Mouse (Mus musculus) G1E (cell line): ENCODE data around the gene Gm21981. TPM values are rescaled to one million over a fixed set of nuclear protein-coding genes. Genes with fewer than 3 reads are reported as not detected.
A peak's percentile ranks its signal among the peaks of the same experiment; 100 is the strongest.

Experiments used
- ATAC-seq: 2 replicates; pipeline ENCODE4 v1.8.0; 2016; ENCODE audit warnings: mild to moderate bottlenecking; ENCODE audit not compliant: insufficient number of reproducible peaks, poor library complexity, low FRiP score, severe bottlenecking; ENCODE audit errors: extremely low read depth
- DNase-seq: peaks from one replicate; pipeline ENCODE4 v3.0.0; 2012; ENCODE audit warnings: low spot score
- H3K27me3 ChIP-seq: 2 replicates; pipeline ENCODE4 v1.6.1; 2012; ENCODE audit warnings: mild to moderate bottlenecking, low read length, inconsistent platforms; ENCODE audit not compliant: insufficient read depth
- H3K36me3 ChIP-seq: replicated peaks from 2 replicates; pipeline ENCODE3; 2012; ENCODE audit warnings: mild to moderate bottlenecking, inconsistent platforms
- H3K4me1 ChIP-seq: 2 replicates; pipeline ENCODE4 v1.6.1; 2012; ENCODE audit warnings: low read depth, low read length, inconsistent platforms, mixed read lengths; ENCODE audit not compliant: insufficient read depth
- H3K4me3 ChIP-seq: 2 replicates; pipeline ENCODE4 v1.5.1; 2012; ENCODE audit warnings: low read depth, mild to moderate bottlenecking, inconsistent platforms, low read length, moderate library complexity, mixed read lengths
- H3K9me3 ChIP-seq: replicated peaks from 2 replicates; pipeline ENCODE4 v1.6.1; 2012; ENCODE audit warnings: inconsistent platforms
- CTCF ChIP-seq: IDR thresholded peaks from 2 replicates; pipeline ENCODE4 v1.5.1; 2012; ENCODE audit warnings: low read depth, low read length, inconsistent platforms, mixed read lengths
- GATA1 ChIP-seq: IDR thresholded peaks from 2 replicates; pipeline ENCODE4 v1.6.1; 2012; ENCODE audit warnings: borderline replicate concordance, low read length, inconsistent platforms, mixed read lengths
- GATA2 ChIP-seq: IDR thresholded peaks from 2 replicates; pipeline ENCODE4 v1.6.1; 2012; ENCODE audit warnings: low read depth, low read length, inconsistent platforms, borderline replicate concordance
- POLR2AphosphoS5 ChIP-seq: IDR thresholded peaks from 2 replicates; pipeline ENCODE4 v1.6.1; 2012; ENCODE audit warnings: low read depth, low read length, inconsistent platforms; ENCODE audit not compliant: insufficient replicate concordance
- TAL1 ChIP-seq: conservative IDR thresholded peaks from 2 replicates; pipeline ENCODE4 v1.6.1; 2012; ENCODE audit warnings: low read depth, low read length, inconsistent platforms, mixed read lengths
- polyA plus RNA-seq: library from polyadenylated mRNA; stranded (reverse); fragments of >175 nt; gene quantifications from 2 replicates; pipeline ENCODE4 v1.2.3, GENCODE M21; 2012
- total RNA-seq, 2 experiments: library from RNA; stranded (forward) in 1 of 2; stranded (reverse) in 1 of 2; fragments of 200-1000 nt in 1 of 2; fragments of >200 nt in 1 of 2; fragmentation: Nextera tagmentation in 1 of 2; gene quantifications; 2 replicates each; pipeline ENCODE4 v1.2.3; 2014 to 2017

Gm21981 gene
- total and polyA plus RNA-seq, 3 experiments: 0.44 to 0.71 TPM; not detected in 1

DNA sequence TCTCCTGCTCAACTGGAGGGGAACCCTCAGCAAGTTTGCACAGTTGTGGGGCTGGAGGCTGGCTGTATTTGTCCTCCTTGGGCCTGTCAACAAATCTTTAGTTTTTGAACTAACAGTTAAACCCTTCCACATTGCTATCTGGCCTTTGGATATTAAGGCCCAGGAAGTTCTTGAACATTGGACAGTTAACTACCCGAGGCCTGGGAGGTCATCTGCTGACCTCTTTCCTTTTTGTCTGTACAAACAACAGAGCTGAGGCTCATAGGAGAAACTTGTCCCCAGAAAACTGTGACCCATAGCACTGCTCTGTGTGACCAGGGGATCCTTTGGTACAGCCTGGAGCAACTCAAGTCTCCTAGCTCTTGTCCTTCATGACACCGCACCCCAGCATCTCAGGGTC lies 4.8 kb upstream of the Gm21981 start:
- peaks cover 42% of the 10 kb centered on the region for H3K27me3 ChIP-seq
- no peak for DNase-seq
- no peaks in the 10 kb centered on the region for H3K9me3 ChIP-seq
- H3K4me1 ChIP-seq: peaks cover 17% of the 10 kb centered on the region
- TF ChIP-seq POLR2AphosphoS5 (no peak), GATA1 (no peak), GATA2 (no peak), CTCF (no peak), TAL1 (no peak)
- no peak overlapping the region for H3K4me3 ChIP-seq
- H3K36me3 ChIP-seq: peaks cover 10% of the 10 kb centered on the region
- no peak for ATAC-seq

DNA sequence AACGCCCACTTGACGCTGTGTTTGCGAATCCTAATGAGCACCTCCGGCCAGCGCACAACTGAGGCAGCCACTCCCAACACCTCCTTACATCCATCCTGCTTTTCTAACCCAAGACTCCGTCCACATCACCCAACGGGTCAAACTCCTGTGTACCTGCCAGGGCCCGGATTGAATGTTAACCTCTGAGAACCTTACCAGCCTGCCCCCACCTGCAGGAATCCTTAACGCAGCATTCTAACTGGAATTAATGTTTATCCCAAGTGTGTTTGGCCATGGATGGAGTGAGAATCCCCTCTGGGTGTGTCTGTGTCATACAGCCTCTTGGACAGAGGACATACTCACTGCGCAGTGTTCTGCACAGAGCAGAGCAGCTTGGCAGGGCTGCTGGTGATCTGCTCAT lies 3.9 kb upstream of the Gm21981 start:
- DNase-seq (no peak), ATAC-seq (no peak)
- peaks cover 23% of the 10 kb centered on the region for H3K4me1 ChIP-seq
- TF ChIP-seq POLR2AphosphoS5 (no peak), GATA2 (no peak), CTCF (no peak), TAL1 (no peak)
- no peaks in the 10 kb centered on the region for H3K9me3 ChIP-seq
- H3K27me3 ChIP-seq: peaks cover 40% of the 10 kb centered on the region
- H3K4me3 ChIP-seq: no peak overlapping the region
- H3K36me3 ChIP-seq: peaks cover 16% of the 10 kb centered on the region

DNA sequence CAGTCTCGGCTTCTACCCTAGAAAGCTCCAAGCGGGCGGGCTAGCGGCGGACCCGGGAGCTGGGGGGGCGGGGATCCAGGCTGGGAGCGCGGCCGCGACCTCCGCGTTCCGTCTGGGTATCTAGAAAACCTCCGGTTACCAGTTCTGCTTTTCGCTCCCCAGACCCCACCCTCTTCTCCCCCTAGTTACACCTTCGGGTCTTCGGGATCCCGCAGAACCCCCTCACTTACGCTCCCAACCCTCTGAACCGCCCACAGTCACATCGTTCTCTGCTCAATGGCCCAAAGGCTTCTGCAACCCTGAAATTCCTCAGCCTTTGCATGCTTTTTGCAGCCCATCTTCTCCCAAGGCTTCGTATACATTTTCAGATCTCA lies 1.1 kb upstream of the Gm21981 start:
- ATAC-seq (no peak), DNase-seq (peak; percentile 36)
- H3K27me3 ChIP-seq: peaks cover 38% of the 10 kb centered on the region
- peaks cover 26% of the 10 kb centered on the region for H3K36me3 ChIP-seq
- H3K4me3 ChIP-seq: peak overlapping the region; percentile 75
- H3K9me3 ChIP-seq: no peaks in the 10 kb centered on the region
- TF ChIP-seq TAL1 (no peak), GATA2 (no peak)
- peaks cover 30% of the 10 kb centered on the region for H3K4me1 ChIP-seq

DNA sequence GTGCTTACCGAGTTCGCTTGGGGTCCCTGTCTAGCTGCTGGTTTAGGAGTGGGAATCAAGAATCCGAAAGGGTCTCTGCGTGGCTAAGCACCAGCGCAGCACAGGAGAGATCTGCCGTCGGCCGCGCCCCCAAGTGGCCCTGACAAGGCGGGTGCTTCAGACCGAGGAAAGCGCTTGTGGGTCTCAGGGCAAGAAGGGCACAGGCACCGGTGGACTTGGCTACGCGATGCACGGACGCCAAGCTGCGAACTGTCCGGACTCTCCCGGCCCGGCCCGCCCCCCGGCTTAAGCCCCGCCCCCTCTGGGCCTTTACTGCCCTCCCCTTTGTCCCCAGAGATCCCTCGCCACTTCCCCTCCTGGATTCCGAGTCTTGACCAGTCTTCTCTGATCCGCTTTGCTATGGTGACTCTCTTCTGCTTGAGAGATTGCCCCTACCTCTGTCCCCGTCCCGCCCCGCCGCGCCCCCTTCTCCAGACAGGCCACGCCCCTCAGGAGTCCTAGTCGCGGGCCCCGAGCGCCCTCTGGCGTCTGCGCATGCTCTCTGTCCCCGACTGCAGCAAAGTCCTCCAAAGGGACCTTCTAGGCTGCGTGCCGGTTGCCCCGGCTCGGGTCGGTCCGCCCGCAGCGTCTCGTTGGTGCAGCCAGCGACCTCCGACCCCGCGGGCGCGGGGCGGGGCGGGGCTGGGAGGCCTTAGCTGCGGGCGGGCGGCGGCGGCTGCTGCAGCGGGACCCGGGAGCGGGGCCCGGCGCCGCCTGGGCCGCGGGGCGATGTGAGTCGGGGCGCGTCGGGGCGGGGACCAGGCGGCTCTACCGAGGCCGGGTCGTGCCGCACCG lies 465 bp upstream of the Gm21981 start, which contains the start of gene Prickle4:
Prickle4 (minus strand) TSS at position 234 of the 834 bp plus-strand sequence.
- H3K36me3 ChIP-seq: peaks cover 28% of the 10 kb centered on the region
- DNase-seq: peak; percentile 93
- peaks cover 33% of the 10 kb centered on the region for H3K27me3 ChIP-seq
- ATAC-seq: peak; percentile 80
- no peaks in the 10 kb centered on the region for H3K9me3 ChIP-seq
- H3K4me1 ChIP-seq: peaks cover 33% of the 10 kb centered on the region
- TF ChIP-seq GATA2 (no peak), GATA1 (no peak), CTCF (no peak), TAL1 (no peak), POLR2AphosphoS5 (no peak)
- peak within 1 kb of the TSS; percentile 75 for H3K4me3 ChIP-seq

DNA sequence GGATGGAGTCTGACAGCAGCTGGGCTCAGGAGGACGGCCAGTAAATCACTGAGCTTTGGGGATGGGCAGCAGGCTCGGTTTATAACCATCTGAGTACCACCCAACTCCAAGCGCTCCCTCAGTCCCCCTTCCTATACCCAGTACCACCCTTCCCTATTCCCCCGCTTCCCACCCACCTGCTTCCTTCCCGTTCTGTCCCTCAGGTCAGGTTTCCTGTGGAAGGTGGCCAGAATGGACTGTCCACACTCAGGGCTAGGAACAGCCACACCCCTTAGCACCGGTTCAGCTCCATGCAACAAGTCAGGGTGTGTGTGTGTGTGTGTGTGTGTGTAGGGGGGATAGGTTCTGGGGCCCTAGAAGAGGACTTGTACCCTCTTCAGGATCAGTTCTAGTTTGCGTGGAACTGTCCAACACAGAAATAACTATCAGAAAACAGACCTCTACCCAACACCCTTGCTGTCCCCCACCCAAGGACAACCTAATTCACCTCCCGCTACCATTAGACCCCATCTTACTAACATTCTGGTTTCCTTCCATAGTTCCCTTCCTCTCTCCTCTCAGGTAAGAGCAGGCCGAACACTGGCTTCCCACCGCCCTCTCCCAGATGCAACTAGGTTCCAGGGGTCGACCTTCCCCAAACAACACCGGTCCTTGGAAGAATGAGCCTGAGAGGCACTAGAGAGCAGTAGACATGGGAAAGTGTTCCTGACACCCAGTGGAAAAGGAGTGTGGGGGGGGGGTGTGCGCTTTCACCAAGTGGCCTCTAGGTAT lies 399 bp downstream of the Gm21981 start:
- DNase-seq: no peak
- peaks cover 30% of the 10 kb centered on the region for H3K27me3 ChIP-seq

DNA sequence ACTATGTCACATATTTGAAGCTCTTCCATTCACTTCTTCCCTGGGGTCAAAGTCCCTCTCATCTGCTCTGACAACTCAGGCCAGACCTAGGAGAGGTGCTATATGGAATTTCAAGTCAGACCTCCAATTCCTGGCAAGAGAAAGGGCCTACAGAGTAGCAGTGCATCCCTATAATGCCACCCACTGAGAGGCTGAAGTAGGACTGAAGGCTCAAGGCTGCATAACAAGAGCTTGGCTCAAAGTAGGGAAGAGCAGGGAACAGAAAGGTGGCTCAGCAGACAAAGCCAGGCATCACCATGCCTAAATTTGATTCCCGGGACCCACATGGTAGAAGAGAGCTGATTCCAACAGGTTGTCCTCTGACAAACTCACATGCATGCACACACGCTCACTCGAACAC lies 2.6 kb downstream of the Gm21981 start:
- DNase-seq (no peak), ATAC-seq (no peak)
- H3K27me3 ChIP-seq: peaks cover 14% of the 10 kb centered on the region
- peaks cover 49% of the 10 kb centered on the region for H3K4me1 ChIP-seq
- TF ChIP-seq POLR2AphosphoS5 (no peak), GATA2 (no peak), TAL1 (no peak), CTCF (no peak)
- H3K4me3 ChIP-seq: no peak overlapping the region
- peaks cover 35% of the 10 kb centered on the region for H3K36me3 ChIP-seq
- no peaks in the 10 kb centered on the region for H3K9me3 ChIP-seq

More for the DNA sequence above, 399 bp downstream of the Gm21981 start:
- H3K4me1 ChIP-seq: peaks cover 42% of the 10 kb centered on the region
- no peaks in the 10 kb centered on the region for H3K9me3 ChIP-seq
- peaks cover 28% of the 10 kb centered on the region for H3K36me3 ChIP-seq
- no peak for ATAC-seq
- TF ChIP-seq CTCF: no peak
- no peak for TF ChIP-seq GATA2
- TF ChIP-seq POLR2AphosphoS5: no peak
- TF ChIP-seq TAL1: no peak
- no peak for TF ChIP-seq GATA1
- H3K4me3 ChIP-seq: peak overlapping the region; percentile 75; the same call in 1 of the 2 replicates
